Mouse (Mus musculus) intestine, embryonic 14.5 days (tissue): ENCODE data around the gene Slc22a14. TPM values are rescaled to one million over a fixed set of nuclear protein-coding genes. Genes with fewer than 3 reads are reported as not detected.

Experiments used
- ATAC-seq: fragments of 200-750 bp; cut with Nextera tagmentation; replicated peaks from 2 replicates; pipeline ENCODE4 v1.8.0; 2017; ENCODE audit warnings: low read depth, moderate number of reproducible peaks, moderate TSS enrichment, moderate library complexity; ENCODE audit not compliant: low FRiP score, low TSS enrichment
- DNase-seq: peaks from one replicate; pipeline ENCODE4 v3.0.0-alpha.2; 2018; ENCODE audit warnings: low spot score
- H3K27ac ChIP-seq: fragments of 300-500 bp; sonication (generic); 2 replicates; pipeline ENCODE4 v1.5.1; 2014; ENCODE audit warnings: low read depth, mild to moderate bottlenecking, control low read depth
- H3K27me3 ChIP-seq: fragments of 300-500 bp; sonication (generic); replicated peaks from 2 replicates; pipeline ENCODE4 v1.6.1; 2014; ENCODE audit warnings: low read length, control low read depth; ENCODE audit not compliant: control insufficient read depth, insufficient read depth
- H3K36me3 ChIP-seq: fragments of 300-500 bp; sonication (generic); 2 replicates; pipeline ENCODE4 v1.6.1; 2014; ENCODE audit warnings: low read length, control low read depth; ENCODE audit not compliant: control insufficient read depth, insufficient read depth
- H3K4me1 ChIP-seq: fragments of 300-500 bp; sonication (generic); replicated peaks from 2 replicates; pipeline ENCODE4 v1.6.1; 2014; ENCODE audit warnings: low read length, control low read depth, mixed read lengths; ENCODE audit not compliant: control insufficient read depth, insufficient read depth
- H3K4me2 ChIP-seq: fragments of 300-500 bp; sonication (generic); 2 replicates; pipeline ENCODE4 v1.6.1; 2014; ENCODE audit warnings: low read length
- H3K4me3 ChIP-seq: fragments of 300-500 bp; sonication (generic); 2 replicates; pipeline ENCODE4 v1.5.1; 2014; ENCODE audit warnings: low read depth, low read length, control low read depth, mixed read lengths
- H3K9ac ChIP-seq: fragments of 300-500 bp; sonication (generic); 2 replicates; pipeline ENCODE4 v1.6.1; 2014; ENCODE audit warnings: mild to moderate bottlenecking, low read length
- H3K9me3 ChIP-seq: fragments of 300-500 bp; sonication (generic); 2 replicates; pipeline ENCODE4 v1.6.1; 2016; ENCODE audit warnings: low read length, control low read depth; ENCODE audit not compliant: control insufficient read depth
- WGBS: fragments of 180-500 bp; shearing (Covaris S2); extraction: QIAGEN DNeasy Blood & Tissue Kit; methylation state at CpG from one replicate; pipeline ENCODE4 v1.1.7; 2014; 5-methylcytosine and 5-hydroxymethylcytosine counted together
- polyA plus RNA-seq: library from polyadenylated mRNA; unstranded; fragments of >200 nt; fragmentation: Nextera tagmentation; extraction: Ambion mirVana; gene quantifications from 2 replicates; pipeline ENCODE4 v1.2.1, GENCODE M21; 2014

The Slc22a14 gene
- polyA plus RNA-seq, 1 experiment from 2014 or later = 0.11 TPM

- WGBS = 14% methylated on average over 5 of the region's 5 CpGs
- Histone ChIP-seq H3K4me2 (no peak overlapping the region), H3K9ac (no peak overlapping the region), H3K27ac (no peak overlapping the region), H3K9me3 (no peaks in the 10 kb centered on the region), H3K4me1 (no peaks in the 10 kb centered on the region), H3K36me3 (no peaks in the 10 kb centered on the region), H3K27me3 (no peaks in the 10 kb centered on the region), H3K4me3 (no peak overlapping the region)
- DNase-seq = peak; percentile 86
- no peak for ATAC-seq
Measured at GRCm38 (mm10) chr9:119149601-119150000, 215.8 kb downstream of the Slc22a14 start.

- no peak for DNase-seq
- no peaks in the 10 kb centered on the region for H3K27me3 ChIP-seq
- no peak overlapping the region for H3K4me3 ChIP-seq
- no peak for ATAC-seq
- H3K4me2 ChIP-seq = no peak overlapping the region
- no peaks in the 10 kb centered on the region for H3K9me3 ChIP-seq
- H3K27ac ChIP-seq = no peak overlapping the region
- H3K9ac ChIP-seq = no peak overlapping the region
- 77% methylated on average over 13 of the region's 13 CpGs for WGBS
- no peaks in the 10 kb centered on the region for H3K4me1 ChIP-seq
- H3K36me3 ChIP-seq = no peaks in the 10 kb centered on the region
Measured at GRCm38 (mm10) chr9:119146098-119146770, 219.1 kb downstream of the Slc22a14 start.

- Histone ChIP-seq H3K9me3 (no peaks in the 10 kb centered on the region), H3K27me3 (no peaks in the 10 kb centered on the region), H3K9ac (no peak overlapping the region), H3K27ac (no peak overlapping the region), H3K36me3 (no peaks in the 10 kb centered on the region), H3K4me2 (no peak overlapping the region), H3K4me1 (no peaks in the 10 kb centered on the region), H3K4me3 (no peak overlapping the region)
- DNase-seq = no peak
- ATAC-seq = no peak
- WGBS = 64% methylated on average over 6 of the region's 6 CpGs
Measured at GRCm38 (mm10) chr9:119145638-119146037, 219.7 kb downstream of the Slc22a14 start.

GRCm38 (mm10) chr9:119145137-119145536 lies 220.2 kb downstream of the Slc22a14 start:
- Histone ChIP-seq H3K4me1 (no peaks in the 10 kb centered on the region), H3K4me2 (no peak overlapping the region), H3K27ac (no peak overlapping the region), H3K9me3 (no peaks in the 10 kb centered on the region), H3K27me3 (no peaks in the 10 kb centered on the region), H3K9ac (no peak overlapping the region), H3K36me3 (no peaks in the 10 kb centered on the region), H3K4me3 (no peak overlapping the region)
- no peak for ATAC-seq
- WGBS = 58% methylated on average over 10 of the region's 10 CpGs
- no peak for DNase-seq

GRCm38 (mm10) chr9:119144696-119145095 lies 220.7 kb downstream of the Slc22a14 start:
- 74% methylated on average over 8 of the region's 8 CpGs for WGBS
- no peaks in the 10 kb centered on the region for H3K36me3 ChIP-seq

GRCm38 (mm10) chr9:119143372-119143771 lies 222.0 kb downstream of the Slc22a14 start:
- WGBS = 75% methylated on average over 9 of the region's 9 CpGs
- ATAC-seq = no peak
- no peaks in the 10 kb centered on the region for H3K36me3 ChIP-seq

More at GRCm38 (mm10) chr9:119144696-119145095, 220.7 kb downstream of the Slc22a14 start:
- H3K27me3 ChIP-seq = no peaks in the 10 kb centered on the region
- H3K27ac ChIP-seq = no peak overlapping the region
- H3K4me1 ChIP-seq = no peaks in the 10 kb centered on the region
- H3K9me3 ChIP-seq = no peaks in the 10 kb centered on the region
- no peak for DNase-seq
- H3K9ac ChIP-seq = no peak overlapping the region
- H3K4me2 ChIP-seq = no peak overlapping the region
- no peak for ATAC-seq
- H3K4me3 ChIP-seq = no peak overlapping the region

GRCm38 (mm10) chr9:119142066-119142465 lies 223.3 kb downstream of the Slc22a14 start:
- H3K4me3 ChIP-seq = no peak overlapping the region
- no peaks in the 10 kb centered on the region for H3K27me3 ChIP-seq
- DNase-seq (no peak), ATAC-seq (no peak)
- H3K9ac ChIP-seq = no peak overlapping the region
- 61% methylated on average over 5 of the region's 5 CpGs for WGBS
- no peaks in the 10 kb centered on the region for H3K9me3 ChIP-seq
- no peak overlapping the region for H3K27ac ChIP-seq
- no peak overlapping the region for H3K4me2 ChIP-seq
- no peaks in the 10 kb centered on the region for H3K4me1 ChIP-seq
- no peaks in the 10 kb centered on the region for H3K36me3 ChIP-seq

More at GRCm38 (mm10) chr9:119143372-119143771, 222.0 kb downstream of the Slc22a14 start:
- H3K27ac ChIP-seq = no peak overlapping the region
- no peaks in the 10 kb centered on the region for H3K4me1 ChIP-seq
- H3K27me3 ChIP-seq = no peaks in the 10 kb centered on the region
- H3K9me3 ChIP-seq = no peaks in the 10 kb centered on the region
- no peak overlapping the region for H3K4me2 ChIP-seq
- DNase-seq = no peak
- H3K4me3 ChIP-seq = no peak overlapping the region
- H3K9ac ChIP-seq = no peak overlapping the region

- no peaks in the 10 kb centered on the region for H3K36me3 ChIP-seq
- no peaks in the 10 kb centered on the region for H3K4me1 ChIP-seq
- no peak overlapping the region for H3K4me2 ChIP-seq
- H3K27me3 ChIP-seq = no peaks in the 10 kb centered on the region
- H3K4me3 ChIP-seq = no peak overlapping the region
- H3K27ac ChIP-seq = no peak overlapping the region
- DNase-seq = no peak
- H3K9ac ChIP-seq = no peak overlapping the region
- 75% methylated on average over 2 of the region's 2 CpGs for WGBS
- ATAC-seq = no peak
- no peaks in the 10 kb centered on the region for H3K9me3 ChIP-seq
Measured at GRCm38 (mm10) chr9:119138836-119139235, 226.5 kb downstream of the Slc22a14 start.

- Histone ChIP-seq H3K27me3 (no peaks in the 10 kb centered on the region), H3K9ac (no peak overlapping the region), H3K36me3 (no peaks in the 10 kb centered on the region), H3K4me2 (no peak overlapping the region), H3K4me1 (0 out of 2 replicates have a peak, but pooled peaks cover 6% of the 10 kb centered on the region), H3K27ac (no peak overlapping the region), H3K9me3 (no peaks in the 10 kb centered on the region), H3K4me3 (no peak overlapping the region)
- ATAC-seq = no peak
- WGBS = 26% methylated on average over 5 of the region's 5 CpGs
- DNase-seq = no peak
Measured at GRCm38 (mm10) chr9:119130692-119131091, 234.7 kb downstream of the Slc22a14 start.
